ENCODE assay signal across 8 mouse cellular contexts in the genomic region with DNA sequence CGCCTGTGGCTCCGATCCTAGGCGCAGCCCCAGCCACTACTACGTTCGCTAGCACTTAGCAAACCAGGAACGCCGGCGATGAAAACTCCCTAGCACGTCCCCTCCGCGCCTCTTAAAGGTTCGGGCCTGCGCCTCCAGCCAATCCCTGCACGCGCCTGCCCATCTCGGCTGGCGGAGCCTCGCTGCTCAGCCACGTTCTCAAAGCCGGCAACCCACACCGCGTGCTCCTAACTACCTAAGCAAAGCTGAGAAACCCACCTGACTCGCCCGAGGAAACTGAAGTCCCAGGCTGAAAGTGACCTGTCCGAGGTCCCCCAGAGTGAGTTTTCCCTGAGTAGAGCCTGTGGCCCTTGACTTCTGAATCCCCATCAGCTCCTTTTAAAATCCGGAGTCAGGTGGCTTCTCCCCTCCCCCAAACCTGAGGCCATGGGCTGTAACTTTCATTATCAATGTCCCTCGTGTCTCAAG. TPM values are rescaled to one million over a fixed set of nuclear protein-coding genes. Genes with fewer than 3 reads are reported as not detected.
DNase-seq lines count a peak whose midpoint lies in the region; ATAC-seq and TF ChIP-seq lines count a peak whose summit lies in the region.

A gene (minus strand): TSS at position 89 of the 468 bp plus-strand sequence.

- peaks cover 31% of the 10 kb centered on the region for H3K4me1 ChIP-seq in embryonic facial prominence, embryonic 14.5 days (ENCODE audit: control insufficient read depth, insufficient read depth, low read length)
- peaks cover 23% of the 10 kb centered on the region for H3K4me1 ChIP-seq in heart, embryonic 16.5 days (ENCODE audit: control insufficient read depth, insufficient read depth, low read length)
- peaks cover 13% of the 10 kb centered on the region for H3K4me1 ChIP-seq in liver, embryonic 11.5 days (replicated peaks; ENCODE audit: control insufficient read depth, insufficient read depth, low read length)
- H3K4me1 ChIP-seq in midbrain, postnatal 0 days (ENCODE audit: insufficient read depth, low read length), result peaks cover 4% of the 10 kb centered on the region; the same call in 1 of the 2 replicates

- peak within 1 kb of the TSS; percentile 99 for H3K4me2 ChIP-seq in embryonic facial prominence, embryonic 14.5 days (ENCODE audit: low read depth, low read length)
- H3K4me2 ChIP-seq in heart, embryonic 16.5 days (ENCODE audit: low read depth, low read length), result peak within 1 kb of the TSS; percentile 96
- H3K4me2 ChIP-seq in liver, embryonic 11.5 days, result peak within 1 kb of the TSS; percentile 90
- H3K4me2 ChIP-seq in midbrain, postnatal 0 days (ENCODE audit: low read depth, low read length, poor library complexity, severe bottlenecking), result peak within 1 kb of the TSS; percentile 99

- H3K9ac ChIP-seq in embryonic facial prominence, embryonic 14.5 days (ENCODE audit: low read depth, low read length), result peak within 1 kb of the TSS; percentile 69
- peak within 1 kb of the TSS; percentile 47 for H3K9ac ChIP-seq in heart, embryonic 16.5 days (ENCODE audit: low read length)
- peak within 1 kb of the TSS; percentile 39; the same call in 1 of the 2 replicates for H3K9ac ChIP-seq in liver, embryonic 11.5 days (ENCODE audit: low read depth, low read length)
- H3K9ac ChIP-seq in midbrain, postnatal 0 days (replicated peaks; ENCODE audit: low read length, poor library complexity, severe bottlenecking), result peak within 1 kb of the TSS; percentile 63

- under 1% methylated on average over 26 of the region's 27 CpGs for WGBS in embryonic facial prominence, embryonic 14.5 days
- 2% methylated on average over 27 of the region's 27 CpGs for WGBS in heart, embryonic 16.5 days
- WGBS in liver, embryonic 11.5 days, result 1% methylated on average over 26 of the region's 27 CpGs
- 1% methylated on average over 25 of the region's 27 CpGs for WGBS in midbrain, postnatal 0 days

- TF ChIP-seq CTCF in midbrain, postnatal 0 days (IDR thresholded peaks at IDR 0.05), result no peak

- peak within 1 kb of the TSS; percentile 52 for H3K27ac ChIP-seq in embryonic facial prominence, embryonic 14.5 days (replicated peaks; ENCODE audit: low read depth, low read length)
- H3K27ac ChIP-seq in heart, embryonic 16.5 days (ENCODE audit: low read length), result no peak within 1 kb of the TSS
- no peak within 1 kb of the TSS for H3K27ac ChIP-seq in liver, embryonic 11.5 days (ENCODE audit: low read depth, low read length)
- H3K27ac ChIP-seq in midbrain, postnatal 0 days (ENCODE audit: low read depth, low read length), result peak within 1 kb of the TSS; percentile 51; the same call in 1 of the 2 replicates

- H3K9me3 ChIP-seq in embryonic facial prominence, embryonic 14.5 days (ENCODE audit: control insufficient read depth, low read length), result no peaks in the 10 kb centered on the region
- no peaks in the 10 kb centered on the region for H3K9me3 ChIP-seq in heart, embryonic 16.5 days (replicated peaks; ENCODE audit: control insufficient read depth, low read length)
- no peaks in the 10 kb centered on the region for H3K9me3 ChIP-seq in liver, embryonic 11.5 days (ENCODE audit: control insufficient read depth, low read length)
- no peaks in the 10 kb centered on the region for H3K9me3 ChIP-seq in midbrain, postnatal 0 days (ENCODE audit: low read length)

- ATAC-seq in embryonic facial prominence, embryonic 14.5 days (ENCODE audit: low read depth), result peak; percentile 87
- peak; percentile 46 for ATAC-seq in heart, embryonic 16.5 days (replicated peaks; ENCODE audit: extremely low read depth, insufficient read depth, low FRiP score)
- peak; percentile 59 for ATAC-seq in liver, embryonic 11.5 days (replicated peaks; ENCODE audit: low FRiP score)
- ATAC-seq in midbrain, postnatal 0 days (ENCODE audit: low FRiP score), result peak; percentile 62

- peak; percentile 42 for DNase-seq in urinary bladder, adult 2 months (ENCODE audit: low spot score)
- DNase-seq in urinary bladder, postnatal 10 days (ENCODE audit: low spot score), result no peak
- DNase-seq in embryonic facial prominence, embryonic 14.5 days (ENCODE audit: low spot score), result peak; percentile 92
- peak; percentile 67 for DNase-seq in kidney, postnatal 10 days
- peak; percentile 51 for DNase-seq in liver, embryonic 11.5 days (ENCODE audit: low spot score)
- DNase-seq in midbrain, postnatal 0 days (ENCODE audit: low spot score), result peak; percentile 74
- peak; percentile 84 for DNase-seq in testis, postnatal 14 days (ENCODE audit: low spot score)

- H3K4me3 ChIP-seq in embryonic facial prominence, embryonic 14.5 days (ENCODE audit: low read depth, low read length), result peak within 1 kb of the TSS; percentile 62
- H3K4me3 ChIP-seq in heart, embryonic 16.5 days (ENCODE audit: low read length), result peak within 1 kb of the TSS; percentile 59
- H3K4me3 ChIP-seq in liver, embryonic 11.5 days (ENCODE audit: low read depth, low read length), result peak within 1 kb of the TSS; percentile 44
- H3K4me3 ChIP-seq in midbrain, postnatal 0 days (ENCODE audit: low read depth, low read length), result peak within 1 kb of the TSS; percentile 59

- H3K27me3 ChIP-seq in embryonic facial prominence, embryonic 14.5 days (replicated peaks; ENCODE audit: control insufficient read depth, insufficient read depth, low read length), result peaks cover 3% of the 10 kb centered on the region
- peaks cover 24% of the 10 kb centered on the region for H3K27me3 ChIP-seq in heart, embryonic 16.5 days (ENCODE audit: control insufficient read depth, insufficient read depth, low read length)
- peaks cover 54% of the 10 kb centered on the region for H3K27me3 ChIP-seq in liver, embryonic 11.5 days (replicated peaks; ENCODE audit: control insufficient read depth, insufficient read depth, low read length)
- H3K27me3 ChIP-seq in midbrain, postnatal 0 days (ENCODE audit: insufficient read depth, low read length), result peaks cover 6% of the 10 kb centered on the region; the same call in 1 of the 2 replicates

- H3K36me3 ChIP-seq in embryonic facial prominence, embryonic 14.5 days (ENCODE audit: control insufficient read depth, insufficient read depth, low read length), result no peaks in the 10 kb centered on the region
- no peaks in the 10 kb centered on the region for H3K36me3 ChIP-seq in heart, embryonic 16.5 days (ENCODE audit: control insufficient read depth, insufficient read depth)
- no peaks in the 10 kb centered on the region for H3K36me3 ChIP-seq in liver, embryonic 11.5 days (ENCODE audit: control insufficient read depth, insufficient read depth, low read length)
- H3K36me3 ChIP-seq in midbrain, postnatal 0 days (ENCODE audit: insufficient read depth, low read length), result no peaks in the 10 kb centered on the region

RNA-seq across cellular contexts. Expression of the gene that starts here (rescaled TPM):
- polyA plus RNA-seq in urinary bladder, adult 2 months (2012; rRNA removed), result 3.7 and 5.0 TPM in 2 replicates
- 5.3 and 6.6 TPM in 2 replicates for polyA plus RNA-seq in embryonic facial prominence, embryonic 14.5 days (2014; fragmentation: Nextera tagmentation; extraction: Ambion mirVana)
- polyA plus RNA-seq in heart, embryonic 16.5 days (2015; fragmentation: Nextera tagmentation; extraction: Ambion mirVana), result 0.55 and 0.80 TPM in 2 replicates
- 0.64 and 0.68 TPM in 2 replicates for polyA plus RNA-seq in liver, embryonic 11.5 days (2014; fragmentation: Nextera tagmentation; extraction: Ambion mirVana)
- total RNA-seq in midbrain, postnatal 0 days (2014; rRNA removed), result 47.3 and 57.7 TPM in 2 replicates
- polyA plus RNA-seq in midbrain, postnatal 0 days (2015; fragmentation: Nextera tagmentation; extraction: Ambion mirVana), result 30.3 and 34.6 TPM in 2 replicates

Comparison
In these comparisons a context has a peak if more than half of its experiments do, and no peak if none do; other contexts are left out.
1. Peak in ATAC-seq, H3K4me3 ChIP-seq, H3K9ac ChIP-seq and H3K4me2 ChIP-seq in heart, embryonic 16.5 days; RNA of the gene not detected or under 1 TPM.
2. Peak in DNase-seq, ATAC-seq, H3K4me3 ChIP-seq, H3K9ac ChIP-seq and H3K4me2 ChIP-seq in liver, embryonic 11.5 days; RNA of the gene not detected or under 1 TPM.
3. H3K27ac ChIP-seq: peak in embryonic facial prominence, embryonic 14.5 days (single experiment) and midbrain, postnatal 0 days (single experiment); none in heart, embryonic 16.5 days (single experiment) and liver, embryonic 11.5 days (single experiment).
4. Peak in every context shown above with its lines, with median percentiles within 50 percentile points of each other: ATAC-seq, H3K4me2 ChIP-seq, H3K4me3 ChIP-seq and H3K9ac ChIP-seq.